Mouse (Mus musculus) testis, adult 2 months (tissue): Measurements from ENCODE around the gene Syne1.

ENCODE experiments used
- CTCF ChIP-seq: fragments of 200-500 bp; IDR thresholded peaks from 2 replicates; pipeline ENCODE4 v1.5.1; 2012; ENCODE audit warnings: low read depth, mild to moderate bottlenecking, inconsistent platforms, low read length, moderate library complexity; ENCODE audit not compliant: control insufficient read depth, insufficient read depth, insufficient replicate concordance
- POLR2A ChIP-seq: fragments of 200-500 bp; IDR thresholded peaks from 2 replicates; pipeline ENCODE4 v1.6.1; 2012; ENCODE audit warnings: low read depth, mild to moderate bottlenecking, inconsistent platforms, low read length, moderate library complexity; ENCODE audit not compliant: control insufficient read depth

GRCm38 (mm10) chr10:5507478-5507877 is 43.8 kb downstream of the Syne1 start:
- TF ChIP-seq CTCF: no peak
- no peak for TF ChIP-seq POLR2A
